16 mouse cellular contexts compared by ENCODE assay signal in the genomic region with DNA sequence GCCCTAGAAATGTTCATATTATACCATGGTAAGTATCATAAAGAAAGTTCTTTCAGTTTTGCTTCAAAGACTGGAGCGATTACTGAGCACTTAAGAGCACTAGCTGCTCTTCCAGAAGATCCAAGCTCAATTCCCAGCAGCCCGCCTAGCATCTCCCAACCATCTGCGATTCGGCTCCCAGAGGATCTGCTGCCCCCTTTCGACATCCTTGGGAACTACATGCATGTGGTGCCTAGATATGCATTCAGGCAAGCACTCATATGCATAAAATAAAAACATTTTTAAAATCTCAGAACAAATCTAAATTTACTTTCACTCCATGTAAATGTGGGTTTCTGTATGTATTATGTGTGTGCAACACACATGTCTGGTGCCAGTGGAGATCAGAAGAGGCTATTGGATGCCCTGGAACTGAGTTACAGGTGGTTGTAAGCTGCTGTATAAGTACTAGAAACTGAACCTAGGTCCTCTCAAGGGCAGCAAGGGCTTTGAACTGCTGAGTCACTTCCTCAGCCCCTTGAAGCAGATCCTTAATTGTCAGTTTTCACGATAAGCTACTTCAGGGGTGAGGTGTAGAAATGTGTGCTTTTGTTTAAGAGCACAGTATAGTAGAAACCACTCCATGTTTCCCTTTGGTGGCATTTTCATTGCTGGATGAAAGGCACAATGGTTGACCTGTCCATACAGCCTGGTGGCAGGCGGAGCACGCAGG.
DNase-seq lines count a peak whose midpoint lies in the region; ATAC-seq and TF ChIP-seq lines count a peak whose summit lies in the region.
"Had no signal": no experiment of that assay in that cellular context is flagged by ENCODE, and none has a peak within 500 bp of the region (broad histone marks: within the 10 kb centered on the region; RNA-seq: fewer than 3 reads in every experiment).

No protein-coding gene starts in this region.

- TF ChIP-seq EP300 in MEL (IDR thresholded peaks at IDR 0.05; ENCODE audit: low read depth in 1 of 2, low read length in 2 of 2) = no peak
- TF ChIP-seq EP300 in stomach, postnatal 0 days (optimal IDR thresholded peaks at IDR 0.05) = no peak

- H3K9me3 ChIP-seq in lung, embryonic 14.5 days (ENCODE audit: low read depth, low read length) = no peaks in the 10 kb centered on the region
- H3K9me3 ChIP-seq in MEL (replicated peaks; ENCODE audit: insufficient read depth, low read length) = no peaks in the 10 kb centered on the region
- H3K9me3 ChIP-seq in stomach, postnatal 0 days (ENCODE audit: control insufficient read depth, low read length) = no peaks in the 10 kb centered on the region
- H3K9me3 ChIP-seq: forebrain, embryonic 15.5 days had no signal

- 85% methylated on average over 8 of the region's 8 CpGs for WGBS in lung, embryonic 14.5 days
- WGBS in stomach, postnatal 0 days = 89% methylated on average over 8 of the region's 8 CpGs

- no peak overlapping the region for H3K9ac ChIP-seq in lung, embryonic 14.5 days
- H3K9ac ChIP-seq in MEL (ENCODE audit: control insufficient read depth, low read depth, low read length, poor library complexity, severe bottlenecking) = no peak overlapping the region
- no peak overlapping the region for H3K9ac ChIP-seq in stomach, postnatal 0 days (ENCODE audit: low read length)
- H3K9ac ChIP-seq: forebrain, embryonic 15.5 days; hindbrain, embryonic 14.5 days had no signal

- TF ChIP-seq POLR2A in MEL (IDR thresholded peaks at IDR 0.05; ENCODE audit: control insufficient read depth in 1 of 2, insufficient read depth in 1 of 2, low read depth in 1 of 2, low read length in 2 of 2, poor library complexity in 1 of 2) = no peak

- H3K4me2 ChIP-seq in lung, embryonic 14.5 days = no peak overlapping the region
- H3K4me2 ChIP-seq in stomach, postnatal 0 days (replicated peaks; ENCODE audit: low read depth) = no peak overlapping the region
- H3K4me2 ChIP-seq: forebrain, embryonic 15.5 days; hindbrain, embryonic 14.5 days had no signal

- TF ChIP-seq RAD21 in MEL (IDR thresholded peaks at IDR 0.05; ENCODE audit: low read depth, low read length) = peak; percentile 46

- no peaks in the 10 kb centered on the region for H3K79me2 ChIP-seq in MEL (ENCODE audit: control insufficient read depth, insufficient read depth, low read length, poor library complexity)

- H3K36me3 ChIP-seq in lung, embryonic 14.5 days (ENCODE audit: insufficient read depth) = no peaks in the 10 kb centered on the region
- no peaks in the 10 kb centered on the region for H3K36me3 ChIP-seq in MEL (ENCODE audit: control insufficient read depth in 1 of 2, insufficient read depth in 2 of 2, low read length in 2 of 2)
- H3K36me3 ChIP-seq in stomach, postnatal 0 days (ENCODE audit: control insufficient read depth, insufficient read depth, low read length) = no peaks in the 10 kb centered on the region
- H3K36me3 ChIP-seq: forebrain, embryonic 15.5 days had no signal

- peak; percentile 27 for DNase-seq in CD4-positive, CD25-positive, alpha-beta regulatory T cell, adult 2 months (ENCODE audit: low read depth, low spot score)
- DNase-seq in lung, embryonic 14.5 days = no peak
- no peak for DNase-seq in lung, postnatal 14 days
- DNase-seq in MEL (ENCODE audit: low read depth, low spot score) = peak; percentile 20
- DNase-seq in stomach, postnatal 0 days (ENCODE audit: low spot score) = no peak
- DNase-seq in spleen, postnatal 36 days (ENCODE audit: low spot score in 2 of 2) = no peak
- no peak for DNase-seq in frontal cortex, postnatal 25 days (ENCODE audit: low spot score in 2 of 2)
- DNase-seq: adrenal gland, postnatal 36 days; cerebellum, adult 11-12 months; gastrocnemius, postnatal 14 days; layer of hippocampus, postnatal 36 days; right cerebral cortex, postnatal 14 days had no signal

- no peak for ATAC-seq in CD4-positive, CD25-positive, alpha-beta regulatory T cell, adult 4 months
- no peak for ATAC-seq in lung, embryonic 14.5 days (ENCODE audit: insufficient read depth)
- ATAC-seq in stomach, postnatal 0 days (ENCODE audit: low FRiP score, low TSS enrichment) = no peak
- ATAC-seq: forebrain, embryonic 15.5 days had no signal

- H3K4me1 ChIP-seq in lung, embryonic 14.5 days (ENCODE audit: insufficient read depth) = no peaks in the 10 kb centered on the region
- no peaks in the 10 kb centered on the region for H3K4me1 ChIP-seq in MEL (ENCODE audit: control insufficient read depth in 1 of 2, insufficient read depth in 2 of 2, low read length in 2 of 2)
- H3K4me1 ChIP-seq in stomach, postnatal 0 days (replicated peaks; ENCODE audit: control insufficient read depth, insufficient read depth) = no peaks in the 10 kb centered on the region
- H3K4me1 ChIP-seq: forebrain, embryonic 15.5 days had no signal

- H3K4me3 ChIP-seq in lung, embryonic 14.5 days (ENCODE audit: low read depth, low read length) = no peak overlapping the region
- H3K4me3 ChIP-seq in MEL (ENCODE audit: control insufficient read depth in 1 of 2, insufficient read depth in 1 of 2, low read depth in 2 of 2, low read length in 2 of 2) = no peak overlapping the region
- no peak overlapping the region for H3K4me3 ChIP-seq in stomach, postnatal 0 days (ENCODE audit: low read depth, low read length)
- H3K4me3 ChIP-seq: forebrain, embryonic 15.5 days had no signal

- peak; percentile 34 for TF ChIP-seq CTCF in lung, embryonic 14.5 days (IDR thresholded peaks at IDR 0.05; ENCODE audit: low read depth)
- TF ChIP-seq CTCF in MEL (IDR thresholded peaks at IDR 0.05 in 2 of 3, conservative IDR thresholded peaks at IDR 0.05 in 1 of 3; ENCODE audit: control insufficient read depth in 1 of 3, insufficient read depth in 1 of 3, low read depth in 2 of 3, low read length in 3 of 3, poor library complexity in 1 of 3, severe bottlenecking in 1 of 3) = peak; percentile 53 to 62 (median 57)
- peak; percentile 35 for TF ChIP-seq CTCF in stomach, postnatal 0 days (IDR thresholded peaks at IDR 0.05; ENCODE audit: low read depth)

- no peaks in the 10 kb centered on the region for H3K27me3 ChIP-seq in lung, embryonic 14.5 days (ENCODE audit: insufficient read depth, low read length)
- H3K27me3 ChIP-seq in MEL (ENCODE audit: control insufficient read depth in 1 of 2, insufficient read depth in 2 of 2, low read length in 2 of 2) = no peaks in the 10 kb centered on the region; a peak in 1 of 4 replicates
- H3K27me3 ChIP-seq in stomach, postnatal 0 days (ENCODE audit: control insufficient read depth, insufficient read depth, low read length) = no peaks in the 10 kb centered on the region
- H3K27me3 ChIP-seq: forebrain, embryonic 15.5 days had no signal

- no peak overlapping the region for H3K27ac ChIP-seq in lung, embryonic 14.5 days (ENCODE audit: low read depth)
- no peak overlapping the region for H3K27ac ChIP-seq in MEL (ENCODE audit: control insufficient read depth, low read depth, low read length)
- no peak overlapping the region for H3K27ac ChIP-seq in stomach, postnatal 0 days (replicated peaks)
- H3K27ac ChIP-seq: forebrain, embryonic 15.5 days; hindbrain, embryonic 14.5 days; macrophage had no signal

TF ChIP-seq in MEL, 35 proteins besides CTCF, POLR2A, EP300 and RAD21:
- no peak for TF ChIP-seq ELF1 (IDR thresholded peaks at IDR 0.05; ENCODE audit: low read depth, low read length)
- no peak for TF ChIP-seq TCF12 (IDR thresholded peaks at IDR 0.05; ENCODE audit: low read depth, low read length)
- TF ChIP-seq SMC3 (IDR thresholded peaks at IDR 0.05; ENCODE audit: low read depth, low read length) = peak; percentile 15; the same call in 1 of the 2 replicates

Comparison
In these comparisons a context has a peak if more than half of its experiments do, and no peak if none do; other contexts are left out.
1. DNase-seq: peak in CD4-positive, CD25-positive, alpha-beta regulatory T cell, adult 2 months (single experiment) and MEL (single experiment); none in lung, embryonic 14.5 days (single experiment), lung, postnatal 14 days (single experiment), stomach, postnatal 0 days (single experiment), spleen, postnatal 36 days (0 of 2) and frontal cortex, postnatal 25 days (0 of 2).
2. Peak in every context shown above with its lines, with median percentiles within 50 percentile points of each other: CTCF ChIP-seq.